Mouse (Mus musculus): ENCODE results near the gene Polr2i.

DNA sequence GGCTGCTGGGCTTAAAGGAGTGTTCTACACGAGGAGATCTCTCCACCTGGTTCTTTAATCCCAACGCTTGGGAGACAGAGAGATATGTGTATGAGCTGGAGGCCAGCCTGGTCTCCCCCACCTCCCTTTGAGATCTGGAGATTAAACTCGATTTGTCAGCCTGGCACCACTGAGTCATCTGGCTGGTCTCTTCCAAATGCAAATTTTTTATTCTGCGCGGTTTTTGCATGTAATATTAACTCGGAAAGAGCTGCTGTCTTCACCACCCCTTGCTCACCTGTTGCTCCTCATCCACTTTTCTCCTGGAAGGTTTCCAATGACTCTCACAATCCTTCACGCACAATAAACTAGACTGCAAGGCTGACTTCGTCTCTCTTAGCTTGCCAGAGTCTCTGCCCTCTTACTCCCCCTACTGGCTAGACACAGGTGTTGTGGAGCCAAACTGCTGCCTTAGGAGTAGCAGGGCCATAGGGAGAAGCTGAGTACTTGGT is 33.2 kb upstream of the Polr2i start, which contains the start of gene Capns1:
- peak; percentile 94 for TF ChIP-seq CTCF (IDR thresholded peaks at IDR 0.05)
- TF ChIP-seq EP300 (IDR thresholded peaks at IDR 0.05) = no peak

Data from lung, postnatal 0 days (tissue).